Mouse (Mus musculus): ENCODE results near the gene Nccrp1.

Gene Nccrp1

DNA sequence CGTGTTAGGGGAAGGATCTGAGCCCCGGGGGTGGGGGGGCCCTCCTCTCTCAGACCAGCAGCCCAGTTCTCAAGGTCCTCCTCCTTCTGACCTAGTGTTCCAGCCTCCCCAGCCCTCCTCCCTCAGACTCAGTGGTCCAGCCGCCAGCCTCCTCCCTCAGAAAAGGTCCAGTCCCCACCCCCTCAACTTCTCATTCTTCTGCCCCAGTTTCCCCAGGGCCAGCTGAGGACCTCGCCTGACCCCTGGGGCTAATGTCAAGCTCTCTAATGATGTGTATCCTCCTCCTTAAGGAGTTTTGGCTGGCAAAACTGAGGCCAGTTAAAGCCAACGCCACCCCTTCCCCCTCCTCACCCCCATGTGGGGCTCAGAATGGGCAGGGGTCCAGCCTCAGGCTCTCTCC is at the start of gene Nccrp1:
Gene Nccrp1, minus strand, starts transcription at position 101 of the 400 bp plus-strand sequence.
- DNase-seq, result no peak

DNA sequence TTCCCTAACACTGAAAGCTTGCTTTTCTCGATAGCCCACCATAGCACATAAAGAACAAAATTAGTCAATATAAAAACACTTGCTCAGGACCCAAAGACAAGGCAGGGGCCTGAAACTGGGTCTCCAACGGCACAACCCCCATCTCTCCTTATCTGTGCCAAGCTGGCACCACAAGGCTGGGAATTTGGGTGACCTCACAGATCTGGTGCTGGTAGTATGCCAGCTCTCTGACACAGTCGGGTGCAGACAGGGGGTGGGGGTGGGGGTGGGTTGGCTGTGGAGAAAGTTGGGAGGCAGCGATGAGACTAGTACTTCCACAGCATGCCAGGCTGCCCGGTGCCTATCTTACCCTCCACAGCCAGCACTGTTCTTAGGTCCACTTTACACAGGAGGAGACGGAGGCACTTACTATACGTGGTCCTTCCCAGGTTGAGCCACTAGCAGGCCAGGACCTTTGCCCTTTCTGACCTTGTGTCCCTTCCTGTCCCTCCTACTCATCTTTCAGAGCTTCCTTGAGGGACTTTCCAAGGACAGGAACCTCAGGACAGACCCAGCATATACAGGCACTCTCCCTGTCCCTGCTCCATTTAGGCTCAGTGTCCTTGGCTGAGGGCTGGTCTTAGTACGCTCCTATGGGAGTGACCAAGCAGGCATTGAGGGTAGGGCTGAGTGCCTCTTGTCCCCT is 48.8 kb upstream of the Nccrp1 start:
- DNase-seq, result no peak

DNA sequence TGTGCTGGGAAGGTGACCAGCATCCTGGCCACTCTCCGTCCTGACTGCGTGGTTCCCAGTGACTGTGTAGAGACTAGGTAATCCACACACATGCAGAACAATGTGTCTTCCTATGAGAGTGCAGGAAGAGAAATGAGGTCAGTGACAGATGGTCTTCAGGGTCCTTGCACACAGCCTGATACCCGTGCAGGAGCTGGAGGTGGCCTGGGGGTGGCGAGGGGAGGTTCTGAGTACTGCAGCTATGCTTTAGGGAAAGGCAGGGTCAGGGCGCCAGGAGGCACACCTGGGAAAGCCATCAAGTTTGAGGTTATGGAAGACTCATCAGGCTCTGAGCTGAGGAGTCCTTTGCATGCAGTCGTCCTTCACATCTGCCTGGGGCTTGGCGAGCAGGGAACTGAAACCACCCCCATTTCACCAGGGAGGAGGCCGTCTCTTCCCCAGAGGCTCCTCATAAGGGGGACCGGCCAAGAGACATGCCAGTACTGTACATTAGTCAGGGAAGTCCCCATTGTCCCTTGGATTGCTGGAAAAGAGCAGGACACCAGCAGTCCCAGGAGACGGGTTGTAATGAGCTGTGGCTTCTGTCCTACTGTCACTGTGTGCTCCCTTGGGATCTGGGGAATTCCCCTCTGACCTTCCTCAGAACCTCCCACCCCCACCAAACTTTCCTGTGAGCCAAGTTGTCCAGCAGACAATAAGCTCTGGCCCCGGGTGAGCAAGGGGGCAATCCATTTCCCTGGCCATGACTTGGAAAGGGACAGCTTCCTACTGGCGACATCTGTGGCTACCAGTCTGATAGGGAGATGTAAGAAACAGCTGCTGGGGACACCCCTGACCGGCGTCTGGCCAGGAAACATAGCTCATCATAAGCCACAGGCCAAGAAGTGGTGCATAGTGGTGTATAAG is 46.4 kb upstream of the Nccrp1 start:
- no peak for DNase-seq

DNA sequence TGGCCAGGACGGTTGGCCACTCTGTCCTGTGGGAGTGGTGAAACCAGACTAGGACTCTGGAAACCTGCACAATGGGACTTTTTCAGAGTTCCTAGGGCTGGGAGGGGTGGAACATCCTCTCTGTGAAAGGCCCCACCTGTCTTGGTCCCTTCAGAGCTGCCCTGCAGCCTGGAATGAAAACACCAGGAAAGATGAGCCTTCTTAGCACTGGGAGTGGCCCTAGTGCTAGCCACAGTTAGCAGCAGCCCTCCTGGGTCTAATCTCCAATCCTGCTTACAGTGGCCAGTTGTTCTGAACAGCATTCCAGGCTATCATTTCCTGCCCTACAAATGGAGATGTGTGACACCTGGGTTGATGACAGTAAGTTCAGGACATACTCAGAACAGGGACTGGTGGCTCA is 44.8 kb upstream of the Nccrp1 start:
- DNase-seq, result no peak

DNA sequence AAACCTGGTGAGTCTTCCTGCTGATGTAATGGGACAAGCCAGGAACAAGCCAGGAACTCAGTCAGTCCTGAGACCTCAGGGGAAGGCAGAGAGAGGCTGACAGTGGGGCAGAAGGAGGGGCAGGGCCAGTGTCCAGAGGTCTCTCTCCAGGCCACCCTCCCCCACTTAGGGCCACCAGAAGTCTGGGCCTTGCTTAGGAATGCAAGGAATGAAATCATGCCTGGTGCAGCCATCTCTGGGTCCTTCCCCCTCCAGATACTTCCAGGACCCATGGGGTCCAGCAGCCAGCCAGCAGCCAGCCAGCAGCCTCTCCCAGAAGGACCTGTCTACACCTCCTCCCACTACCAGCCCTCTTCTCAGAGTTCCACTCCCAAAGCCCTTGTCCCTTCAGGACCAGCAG is 40.6 kb upstream of the Nccrp1 start:
- no peak for DNase-seq

DNA sequence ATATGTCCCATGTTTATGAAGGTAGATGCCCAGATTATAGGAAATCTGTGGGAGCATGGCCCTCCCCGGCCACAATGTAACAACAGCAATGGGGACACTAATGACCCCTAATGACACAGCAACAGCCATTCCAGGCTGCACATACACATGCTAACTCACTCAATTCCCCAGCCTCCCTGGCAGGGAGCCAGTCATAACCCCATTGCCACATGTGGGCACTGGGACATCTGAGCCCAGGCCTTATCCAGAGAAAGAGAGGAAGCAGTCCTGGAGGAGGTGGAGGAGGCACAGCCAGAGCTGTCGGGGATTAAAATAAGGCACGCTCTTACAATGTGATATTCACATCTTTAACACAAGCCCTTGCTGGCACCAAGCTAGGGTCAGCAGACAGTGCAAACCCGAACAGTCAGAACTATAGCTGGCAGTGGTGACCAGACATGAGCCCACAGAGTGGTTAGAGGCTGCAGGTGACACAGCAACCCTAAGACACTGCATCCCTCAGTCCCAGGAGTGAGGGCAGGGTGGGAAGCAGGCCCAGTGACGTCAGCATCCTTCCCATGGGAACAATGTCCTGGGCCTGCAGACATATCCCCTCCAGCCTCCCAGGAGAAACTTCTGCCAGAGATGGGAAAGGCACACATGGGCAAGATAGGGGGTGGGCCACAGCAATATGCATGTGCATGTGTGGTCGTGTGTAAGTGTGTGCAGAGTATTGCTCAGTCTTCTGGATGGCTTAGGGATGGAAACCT is 39.8 kb upstream of the Nccrp1 start:
- no peak for DNase-seq

DNA sequence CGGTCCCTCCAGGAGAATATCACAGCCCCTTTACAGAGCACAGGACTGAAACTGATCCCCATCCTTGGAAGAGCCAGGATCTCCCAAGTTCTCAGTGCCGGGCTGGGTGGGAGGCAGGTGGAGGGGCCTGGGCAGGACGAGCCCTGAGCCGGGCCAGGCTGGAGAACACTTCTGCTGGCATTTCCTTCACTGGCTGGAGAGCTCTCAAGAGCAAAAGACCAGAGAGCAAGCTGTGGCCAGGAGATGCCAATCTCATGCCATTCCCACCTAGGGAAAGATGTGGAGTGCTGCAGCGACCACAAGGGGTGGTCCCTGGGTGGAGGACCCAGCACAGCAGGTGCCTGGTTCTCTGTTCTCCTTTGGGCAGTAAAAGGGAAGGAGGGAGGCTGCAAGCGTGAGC is 37.9 kb upstream of the Nccrp1 start:
- no peak for DNase-seq

DNA sequence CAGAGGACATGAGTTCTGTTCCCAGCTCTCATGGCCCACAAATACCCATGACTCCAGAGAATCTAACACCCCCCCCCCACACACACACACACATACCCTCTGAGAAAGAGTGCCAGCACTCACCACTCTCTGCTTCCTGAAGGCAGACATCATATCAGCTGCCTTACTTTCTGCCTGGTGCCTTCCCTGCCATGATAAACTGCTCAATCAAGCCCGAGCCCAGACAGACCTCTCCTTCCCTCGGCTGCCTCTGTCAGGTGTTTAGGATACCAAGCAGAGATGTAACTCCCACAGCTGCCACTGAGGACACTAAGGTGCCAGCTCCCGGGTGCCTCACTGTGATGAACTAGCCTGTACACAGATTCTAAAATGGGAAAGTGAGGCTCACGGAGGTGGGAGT is 37.4 kb upstream of the Nccrp1 start:
- no peak for DNase-seq

DNA sequence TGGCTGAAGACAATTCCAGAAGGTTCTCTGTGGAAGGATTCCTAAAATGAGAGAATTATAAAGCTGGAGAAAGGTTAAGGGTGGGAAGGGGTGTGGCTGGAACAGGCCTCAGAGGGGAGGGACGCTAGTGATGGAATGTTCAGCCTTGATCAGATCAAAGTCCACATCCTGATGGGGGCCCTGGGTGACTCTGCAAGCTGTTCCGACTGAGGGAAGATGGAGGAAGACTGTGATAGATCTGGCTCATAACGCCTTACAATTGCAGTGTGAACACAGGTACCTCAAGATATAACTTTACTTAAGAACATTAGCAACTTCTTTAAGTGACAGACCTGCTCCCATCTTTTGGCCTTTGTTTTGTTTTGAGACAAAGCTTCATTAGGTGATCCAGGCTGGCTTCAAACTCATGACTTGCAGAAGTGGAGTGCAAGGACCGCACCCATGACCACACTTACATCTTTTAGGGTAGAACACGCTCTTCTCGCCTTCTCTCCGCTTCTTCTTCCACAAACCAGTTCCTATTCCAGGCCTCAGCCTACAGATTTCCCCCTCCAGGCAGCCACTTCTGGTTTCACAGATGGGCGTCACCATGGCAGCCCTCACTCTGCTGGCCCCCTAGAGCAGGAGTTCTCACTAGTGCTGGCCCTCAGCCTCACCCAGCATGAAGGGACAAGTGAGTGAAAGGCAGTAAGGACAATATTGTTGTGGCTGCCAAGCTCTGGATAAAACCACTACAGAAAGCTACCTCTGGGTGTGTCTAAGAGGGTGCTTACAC is 36.7 kb upstream of the Nccrp1 start:
- DNase-seq, result no peak

DNA sequence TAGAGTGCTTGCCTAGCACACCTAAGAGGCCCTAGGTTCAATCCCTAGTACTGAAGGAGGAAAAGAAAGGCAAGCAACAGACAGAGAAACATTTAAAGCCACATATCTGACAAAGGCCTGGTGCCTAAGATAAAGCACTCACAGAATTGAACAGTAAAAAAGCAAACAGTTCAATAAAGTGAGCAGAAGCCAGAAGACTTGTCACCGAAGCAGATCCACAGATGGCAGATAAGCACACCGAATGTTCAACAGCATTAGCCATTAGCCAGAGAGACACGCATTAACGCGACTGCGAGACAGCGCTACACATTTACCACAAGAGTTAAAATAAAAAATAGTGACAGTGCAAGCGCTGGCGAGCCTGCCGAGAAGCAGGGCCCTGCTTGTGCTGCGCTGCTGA is 35.8 kb upstream of the Nccrp1 start:
- no peak for DNase-seq

DNA sequence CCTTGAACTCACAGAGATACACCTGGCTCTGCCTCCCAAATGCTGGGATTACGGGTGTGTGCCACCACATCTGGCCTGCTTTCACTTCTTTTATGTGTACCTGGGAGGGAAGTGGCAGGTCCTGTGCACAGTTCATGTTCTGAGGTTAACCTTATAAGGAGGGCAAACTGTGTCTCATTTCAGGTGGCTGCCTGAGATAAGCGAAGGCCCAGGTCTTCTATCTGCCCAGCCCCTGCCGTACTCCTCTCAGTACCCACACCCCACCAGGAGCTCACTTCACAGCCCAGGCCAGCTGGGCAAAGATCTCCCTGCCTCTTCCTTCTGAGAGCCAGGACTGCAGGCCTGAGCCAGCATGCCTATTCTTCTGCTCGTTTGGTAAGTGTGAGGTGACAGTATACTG is 34.7 kb upstream of the Nccrp1 start:
- DNase-seq, result no peak

DNA sequence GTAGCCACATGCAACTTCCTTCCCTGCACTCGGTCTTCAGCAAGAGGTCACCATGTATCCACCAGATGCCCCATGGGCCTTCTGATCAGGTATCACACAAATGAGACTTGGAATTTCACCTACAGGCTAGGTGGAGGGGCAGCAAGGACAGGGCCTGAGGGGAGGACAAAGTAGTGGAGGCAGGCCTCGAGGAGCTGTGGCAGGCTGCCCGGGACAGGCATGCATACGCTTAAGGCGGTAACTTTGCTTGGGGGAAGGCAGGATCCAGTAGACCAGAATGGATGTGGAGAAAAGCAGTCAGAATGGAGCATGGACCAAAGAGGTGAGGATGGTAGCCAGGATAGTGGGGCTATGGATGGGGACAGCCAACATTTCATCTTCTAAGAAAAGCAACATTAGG is 32.8 kb upstream of the Nccrp1 start:
- DNase-seq, result no peak

DNA sequence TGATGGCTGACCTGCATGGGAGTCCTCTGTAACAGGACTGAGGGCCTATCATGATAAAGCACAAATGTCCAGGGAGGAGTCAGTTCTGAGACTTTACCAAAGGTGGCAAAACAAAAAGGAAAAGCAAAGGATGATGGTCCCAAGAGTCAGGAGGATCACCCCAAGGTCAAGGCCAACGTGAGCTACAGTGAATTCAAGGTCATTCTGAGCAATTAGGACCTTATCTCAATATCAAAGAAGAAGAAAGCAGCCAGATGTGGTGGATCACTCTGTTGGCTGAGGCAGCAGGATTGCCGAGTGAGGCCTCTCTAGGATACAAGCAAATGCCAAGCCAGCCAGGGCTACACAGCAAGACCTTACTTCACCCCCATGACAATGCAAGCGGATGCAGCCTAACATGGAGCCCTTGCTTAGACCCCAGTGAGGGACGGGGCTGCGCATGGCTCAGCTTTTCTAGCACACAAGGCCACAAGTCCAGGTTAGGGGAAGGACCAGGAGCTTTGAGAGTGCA is 31.5 kb upstream of the Nccrp1 start:
- DNase-seq, result no peak

DNA sequence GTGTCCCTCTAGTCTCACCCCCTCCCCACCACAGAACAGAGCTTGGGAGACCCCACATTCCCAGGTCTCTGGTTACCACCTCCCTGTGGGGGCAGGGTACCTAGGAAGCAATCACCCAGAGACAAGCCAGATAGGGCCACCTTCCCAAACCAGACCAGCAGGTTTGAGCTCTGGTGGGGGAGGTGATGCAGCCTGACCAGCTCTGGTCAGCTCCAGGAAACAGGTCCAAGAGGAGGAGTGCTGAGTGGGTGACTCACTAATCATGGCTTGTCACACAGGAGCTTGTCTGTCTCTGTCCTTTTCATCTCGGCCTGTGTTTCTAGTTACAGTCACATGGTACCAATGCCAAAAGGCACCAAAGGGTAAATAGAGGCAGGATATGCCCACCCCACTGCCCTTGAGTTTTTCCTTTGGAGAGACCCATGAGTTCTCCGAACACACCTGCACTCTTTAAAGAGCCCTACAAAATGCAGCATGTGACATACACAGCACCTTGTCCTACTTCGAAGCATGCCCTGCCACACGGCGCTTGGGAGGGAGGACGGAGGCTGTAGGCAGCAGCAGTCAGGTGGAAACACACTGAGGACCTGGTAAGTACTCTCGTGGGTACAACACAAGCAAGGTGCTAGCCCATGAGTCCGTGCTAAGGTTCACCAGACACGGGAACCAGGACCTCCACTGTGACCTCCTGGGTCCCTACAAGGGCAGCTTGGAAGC is 30.9 kb upstream of the Nccrp1 start:
- DNase-seq, result peak; percentile 38 to 55

DNA sequence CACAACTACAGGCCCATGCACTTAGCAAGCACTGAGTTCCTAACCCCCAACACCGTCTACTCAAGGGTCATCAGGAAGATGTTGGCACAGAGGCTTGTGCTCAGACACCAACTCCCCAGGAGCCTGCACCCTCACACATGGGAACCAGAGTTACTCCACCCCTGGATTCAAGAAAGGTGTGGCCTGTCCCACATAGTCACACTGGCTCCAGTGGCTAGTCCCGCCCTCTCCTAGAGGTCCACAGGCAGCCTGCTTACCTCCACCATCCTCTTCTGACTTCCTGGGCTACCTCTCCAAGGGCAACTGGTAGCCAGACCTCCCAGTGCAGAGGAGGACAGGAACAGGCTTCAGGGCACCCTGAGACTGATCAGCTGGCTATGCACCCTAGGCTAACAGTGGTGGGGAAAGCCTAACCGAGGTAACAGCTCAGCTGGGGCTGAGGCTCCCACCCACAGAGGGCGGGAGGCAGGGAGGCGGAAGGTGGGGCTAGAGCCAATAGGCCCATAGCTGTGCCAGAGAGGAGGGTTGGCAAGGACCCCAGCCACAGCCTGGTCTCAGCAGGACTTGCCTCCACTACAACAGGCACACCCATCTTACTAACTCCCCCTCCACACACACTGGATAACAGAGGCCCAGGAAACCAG is 29.3 kb upstream of the Nccrp1 start:
- DNase-seq, result peak; percentile 42 to 63

DNA sequence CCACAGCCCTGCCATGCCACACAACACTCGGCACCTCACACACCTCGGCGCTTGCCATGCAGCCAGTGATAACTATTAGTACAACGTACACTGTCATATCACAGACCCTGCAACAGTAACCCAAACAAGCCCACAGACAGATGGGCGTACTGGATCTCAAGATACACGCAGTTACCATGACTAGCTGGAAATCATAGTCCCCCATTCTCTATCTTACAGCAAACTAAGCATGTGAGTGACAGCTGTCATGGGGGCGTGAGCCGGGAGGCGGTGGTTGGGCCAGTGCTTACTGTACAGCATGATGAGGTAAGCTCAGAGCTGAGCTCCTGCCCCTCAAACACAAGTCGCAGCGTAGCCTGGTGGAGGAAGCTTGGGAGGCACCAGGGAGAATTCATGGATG is 28.5 kb upstream of the Nccrp1 start:
- DNase-seq, result no peak

DNA sequence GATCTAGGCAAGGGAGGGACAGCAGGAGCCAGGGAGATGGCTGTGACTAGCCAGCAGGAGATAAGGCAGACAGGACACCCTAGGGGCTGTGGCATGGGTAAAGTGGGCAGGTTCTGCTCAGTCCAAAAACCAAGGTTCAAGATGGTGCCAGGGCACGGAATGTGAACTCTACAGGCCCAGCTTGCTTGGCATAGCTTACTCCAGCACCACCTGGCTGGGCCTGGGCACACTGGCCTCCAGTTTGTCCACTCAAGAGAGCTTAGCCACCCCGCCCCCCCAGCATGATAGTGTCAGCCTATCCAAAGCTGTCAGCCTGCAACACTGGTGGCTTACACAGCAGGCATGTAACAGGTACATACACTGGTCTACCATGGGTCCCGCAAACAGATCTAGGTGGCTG is 26.2 kb upstream of the Nccrp1 start:
- no peak for DNase-seq

DNA sequence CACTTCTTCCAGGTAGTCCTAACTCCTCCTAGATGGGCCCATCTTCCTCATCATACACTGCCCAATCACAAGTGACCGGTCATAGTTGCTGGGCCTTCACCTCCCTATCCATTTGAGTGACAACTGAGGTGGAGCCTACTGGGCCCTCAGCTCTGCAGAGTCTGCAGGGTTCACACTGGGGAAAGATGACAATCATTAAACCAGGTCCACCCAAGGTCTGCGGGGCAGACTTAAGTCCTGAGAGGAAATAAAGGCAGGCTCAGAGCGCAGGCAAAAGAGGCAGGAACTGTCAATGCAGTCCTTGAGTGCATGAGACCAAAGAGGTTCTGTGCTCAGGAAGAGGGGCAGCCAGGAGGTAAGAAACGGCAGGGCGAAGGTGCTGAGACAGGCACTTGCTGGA is 25.6 kb upstream of the Nccrp1 start:
- no peak for DNase-seq

DNA sequence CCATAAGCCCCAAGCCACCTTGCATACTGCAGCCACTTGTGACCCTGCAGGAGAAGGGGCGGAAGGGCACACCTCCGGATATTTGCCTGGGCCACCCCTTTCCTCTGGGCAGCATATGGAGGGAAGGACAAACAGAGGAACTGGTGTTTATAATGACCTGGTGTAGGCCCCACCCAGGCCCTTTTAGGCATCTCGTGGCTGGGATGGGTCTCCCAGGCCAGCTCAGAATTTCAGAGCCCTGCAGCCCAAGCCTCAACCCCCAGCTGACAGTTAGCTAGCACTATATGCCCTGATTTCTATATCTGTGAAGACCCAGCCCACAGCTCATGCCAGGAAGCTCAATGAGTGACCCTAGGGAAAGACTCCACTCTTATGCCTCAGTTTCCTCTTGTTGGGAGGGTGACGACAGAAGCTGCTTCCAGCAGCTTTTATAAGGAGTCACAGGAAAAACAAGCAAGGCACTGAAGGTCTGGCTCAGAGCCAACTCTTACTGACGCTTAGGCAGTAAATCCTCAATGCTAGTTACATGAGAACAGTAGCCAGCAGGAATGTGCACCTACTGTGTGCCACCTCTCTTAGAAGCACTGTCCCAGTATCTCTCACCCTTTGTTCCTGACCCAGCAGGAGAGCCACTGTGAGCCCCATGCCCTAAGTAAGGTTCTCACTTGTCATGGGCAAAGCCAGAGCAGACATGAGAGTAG is 24.1 kb upstream of the Nccrp1 start:
- DNase-seq, result peak in 1 of 2 experiments; percentile 47

DNA sequence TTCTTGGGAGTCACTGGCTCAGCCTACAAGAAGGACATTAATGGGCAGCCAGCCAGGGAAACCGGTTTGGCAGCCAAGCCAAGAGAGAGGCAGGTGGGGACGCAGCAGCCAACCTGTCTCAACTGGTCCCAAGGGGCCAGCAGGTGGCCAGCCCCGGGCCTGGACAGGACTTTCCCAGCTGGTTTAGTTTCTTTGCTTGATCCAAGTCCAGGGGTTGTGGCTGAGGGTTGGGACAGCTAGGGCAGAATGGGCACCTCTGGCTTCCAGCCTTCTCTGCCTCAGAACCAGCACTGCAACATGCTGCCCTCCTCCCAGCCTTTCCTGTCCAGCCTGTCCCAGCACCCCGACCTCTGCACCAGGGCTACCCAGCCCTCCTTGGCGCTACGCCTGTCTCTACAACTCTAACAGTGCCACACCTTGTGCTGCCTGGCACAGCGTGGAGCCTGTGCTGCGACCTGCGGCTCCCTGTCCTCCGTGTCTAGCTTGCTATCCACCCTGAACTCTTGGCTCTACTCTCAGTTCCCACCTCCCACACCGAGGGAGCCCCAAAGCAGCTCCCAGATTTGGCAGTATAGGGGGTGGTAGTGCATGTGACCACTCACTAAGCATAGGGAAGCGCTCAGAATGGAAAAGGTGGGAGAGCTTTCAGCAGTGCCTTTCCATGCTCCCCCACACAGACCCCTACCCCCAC is 23.4 kb upstream of the Nccrp1 start:
- peak; percentile 77 to 83 for DNase-seq

Measured in cerebellum, postnatal 25 days (tissue).